Mouse (Mus musculus): ENCODE results near the gene Rnf43.

- no peak for TF ChIP-seq TBP (IDR thresholded peaks at IDR 0.05; ENCODE audit: low read depth, low read length)
- no peak for TF ChIP-seq POLR2A (IDR thresholded peaks at IDR 0.05; ENCODE audit: control insufficient read depth in 1 of 2, insufficient read depth in 1 of 2, low read depth in 1 of 2, low read length in 2 of 2, poor library complexity in 1 of 2)
- TF ChIP-seq SIN3A (IDR thresholded peaks at IDR 0.05; ENCODE audit: low read length), result no peak
- no peak for TF ChIP-seq CTCF (IDR thresholded peaks at IDR 0.05 in 2 of 3, conservative IDR thresholded peaks at IDR 0.05 in 1 of 3; ENCODE audit: control insufficient read depth in 1 of 3, insufficient read depth in 1 of 3, low read depth in 2 of 3, low read length in 3 of 3, poor library complexity in 1 of 3, severe bottlenecking in 1 of 3)
- TF ChIP-seq JUND (IDR thresholded peaks at IDR 0.05; ENCODE audit: low read depth, low read length), result no peak
- no peak for TF ChIP-seq CHD1 (IDR thresholded peaks at IDR 0.05; ENCODE audit: low read depth, low read length)
- no peak for TF ChIP-seq EP300 (IDR thresholded peaks at IDR 0.05; ENCODE audit: low read depth in 1 of 2, low read length in 2 of 2)
- no peak for TF ChIP-seq E2F4 (IDR thresholded peaks at IDR 0.05; ENCODE audit: borderline replicate concordance, low read depth, low read length)
- no peak for TF ChIP-seq USF1 (IDR thresholded peaks at IDR 0.05; ENCODE audit: low read depth, low read length)
- no peak for TF ChIP-seq GATA1 (IDR thresholded peaks at IDR 0.05; ENCODE audit: low read depth, low read length)
Observed at GRCm38 (mm10) chr11:87704289-87704688, 41.8 kb downstream of the Rnf43 start.
